Mouse (Mus musculus) spleen, adult 2 months (tissue): Measurements from ENCODE around the gene Rbm34.

Experiments used
- CTCF ChIP-seq: fragments of 200-500 bp; IDR thresholded peaks from 2 replicates; pipeline ENCODE4 v1.5.1; 2011; ENCODE audit warnings: mild to moderate bottlenecking, inconsistent platforms; ENCODE audit not compliant: insufficient read depth, insufficient read length, insufficient replicate concordance; ENCODE audit errors: extremely low read depth
- POLR2A ChIP-seq: fragments of 200-500 bp; IDR thresholded peaks from 2 replicates; pipeline ENCODE4 v1.6.1; 2011; ENCODE audit warnings: low read depth, low read length, inconsistent platforms

GRCm38 (mm10) chr8:126951900-126952636 is 18.8 kb downstream of the Rbm34 start:
- TF ChIP-seq POLR2A (no peak), CTCF (no peak)
